9 mouse cellular contexts compared by ENCODE assay signal in genomic region chr8:46526821-46527220, GRCm38 (mm10). TPM values are rescaled to one million over a fixed set of nuclear protein-coding genes. Genes with fewer than 3 reads are reported as not detected.
DNase-seq lines count a peak whose midpoint lies in the region; ATAC-seq and TF ChIP-seq lines count a peak whose summit lies in the region.
"Had no signal": no experiment of that assay in that cellular context is flagged by ENCODE, and none has a peak within 500 bp of the region (broad histone marks: within the 10 kb centered on the region; RNA-seq: fewer than 3 reads in every experiment).

No protein-coding gene starts in this region.

- H3K9me3 ChIP-seq in heart, embryonic 10.5 days: no peaks in the 10 kb centered on the region
- H3K9me3 ChIP-seq in lung, embryonic 14.5 days (ENCODE audit: low read depth, low read length): no peaks in the 10 kb centered on the region
- H3K9me3 ChIP-seq: heart, embryonic 15.5 days had no signal

- ATAC-seq in lung, embryonic 14.5 days (ENCODE audit: insufficient read depth): 0 out of 2 replicates have a peak, but pooled peaks have one; percentile 41

- no peaks in the 10 kb centered on the region for H3K27me3 ChIP-seq in heart, embryonic 10.5 days (ENCODE audit: insufficient read depth, poor library complexity, severe bottlenecking)
- H3K27me3 ChIP-seq in lung, embryonic 14.5 days (ENCODE audit: insufficient read depth, low read length): no peaks in the 10 kb centered on the region
- H3K27me3 ChIP-seq: heart, embryonic 15.5 days had no signal

- no peak overlapping the region for H3K4me2 ChIP-seq in lung, embryonic 14.5 days
- H3K4me2 ChIP-seq: heart, embryonic 15.5 days had no signal

- DNase-seq in heart, postnatal 4 days: peak; percentile 32
- DNase-seq in heart, embryonic 10.5 days (ENCODE audit: low spot score): no peak
- peak; percentile 62 for DNase-seq in lung, embryonic 14.5 days
- no peak for DNase-seq in lung, postnatal 4 days
- peak; percentile 25 for DNase-seq in ZHBTc4 (ENCODE audit: low read depth, low spot score)
- DNase-seq in kidney, postnatal 4 days: peak; percentile 63 to 72
- no peak for DNase-seq in ovary, postnatal 10 days (ENCODE audit: low spot score)
- DNase-seq: gastrocnemius, postnatal 14 days had no signal

- no peaks in the 10 kb centered on the region for H3K4me1 ChIP-seq in heart, embryonic 10.5 days
- no peaks in the 10 kb centered on the region for H3K4me1 ChIP-seq in lung, embryonic 14.5 days (ENCODE audit: insufficient read depth)
- H3K4me1 ChIP-seq: heart, embryonic 15.5 days had no signal

- H3K4me3 ChIP-seq in heart, embryonic 10.5 days: no peak overlapping the region
- no peak overlapping the region for H3K4me3 ChIP-seq in lung, embryonic 14.5 days (ENCODE audit: low read depth, low read length)
- H3K4me3 ChIP-seq: heart, embryonic 15.5 days had no signal

- H3K27ac ChIP-seq in heart, embryonic 10.5 days: no peak overlapping the region
- no peak overlapping the region for H3K27ac ChIP-seq in lung, embryonic 14.5 days (ENCODE audit: low read depth)
- H3K27ac ChIP-seq: heart, embryonic 15.5 days had no signal

- H3K36me3 ChIP-seq in heart, embryonic 10.5 days: peaks cover 23% of the 10 kb centered on the region; the same call in 1 of the 2 replicates
- no peaks in the 10 kb centered on the region for H3K36me3 ChIP-seq in lung, embryonic 14.5 days (ENCODE audit: insufficient read depth)

- 83% methylated on average over 10 of the region's 10 CpGs for WGBS in heart, embryonic 10.5 days
- 57% methylated on average over 10 of the region's 10 CpGs for WGBS in lung, embryonic 14.5 days

- no peak overlapping the region for H3K9ac ChIP-seq in lung, embryonic 14.5 days
- H3K9ac ChIP-seq: heart, embryonic 15.5 days had no signal

- TF ChIP-seq CTCF in lung, embryonic 14.5 days (IDR thresholded peaks at IDR 0.05; ENCODE audit: low read depth): no peak

RNA-seq across cellular contexts. Expression of gene Cenpu, which starts 25.0 kb away (rescaled TPM):
- total RNA-seq in heart, postnatal 4 days (2021): 10 to 100 TPM; 13.4 to 15.6 TPM
- polyA plus RNA-seq in heart, embryonic 10.5 days (2016; fragmentation: Nextera tagmentation; extraction: Ambion mirVana): 11.9 and 16.4 TPM in 2 replicates
- polyA plus RNA-seq in lung, embryonic 14.5 days (2014; fragmentation: Nextera tagmentation; extraction: Ambion mirVana): 24.5 and 25.6 TPM in 2 replicates

RNA-seq across cellular contexts. Expression of gene Acsl1, which starts 56.0 kb away (rescaled TPM):
- total RNA-seq in heart, postnatal 4 days (2021): 100 to 1,000 TPM; 639 to 652 TPM
- polyA plus RNA-seq in heart, embryonic 10.5 days (2016; fragmentation: Nextera tagmentation; extraction: Ambion mirVana): 21.2 and 25.9 TPM in 2 replicates
- polyA plus RNA-seq in lung, embryonic 14.5 days (2014; fragmentation: Nextera tagmentation; extraction: Ambion mirVana): 15.7 and 16.1 TPM in 2 replicates

Comparison
In these comparisons a context has a peak if more than half of its experiments do, and no peak if none do; other contexts are left out.
1. DNase-seq: peak in heart, postnatal 4 days (single experiment), lung, embryonic 14.5 days (single experiment), ZHBTc4 (single experiment) and kidney, postnatal 4 days (2 of 2); none in heart, embryonic 10.5 days (single experiment), lung, postnatal 4 days (0 of 2) and ovary, postnatal 10 days (single experiment).